In the genomic region with DNA sequence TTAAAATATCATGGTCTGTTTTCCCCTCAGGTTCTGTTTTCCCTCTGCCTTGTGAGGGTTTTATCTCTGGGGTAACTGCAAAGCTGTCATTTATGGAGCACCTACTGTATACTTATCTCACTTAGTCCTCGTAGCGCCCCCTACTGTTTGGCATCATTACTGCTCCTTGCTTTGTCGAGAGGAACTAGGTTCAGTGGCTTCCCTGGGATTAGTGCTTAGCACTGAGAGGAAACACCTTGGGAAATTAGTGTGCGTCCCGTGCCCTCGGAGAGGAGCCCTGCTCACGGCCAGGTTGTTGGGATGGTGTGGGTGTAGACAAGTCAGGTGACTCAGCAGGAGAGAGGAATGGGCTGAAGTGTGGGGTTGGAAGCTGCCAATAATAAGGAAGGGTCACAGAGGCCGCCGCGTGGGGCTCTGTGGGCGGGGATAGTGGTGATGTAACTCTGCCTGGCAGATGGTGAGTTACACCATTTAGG, we compare ENCODE assay signal across 9 mouse cellular contexts. TPM values are rescaled to one million over a fixed set of nuclear protein-coding genes. Genes with fewer than 3 reads are reported as not detected.
DNase-seq lines count a peak whose midpoint lies in the region; ATAC-seq and TF ChIP-seq lines count a peak whose summit lies in the region.
"Had no signal": no experiment of that assay in that cellular context is flagged by ENCODE, and none has a peak within 500 bp of the region (broad histone marks: within the 10 kb centered on the region; RNA-seq: fewer than 3 reads in every experiment).

No protein-coding gene starts in this region.

- intact Hi-C loops in heart, postnatal 14 days (cut with DNase I): no loop called here
- intact Hi-C loops in gastrocnemius, postnatal 36 days (cut with DNase I): loop anchor here (5.0 kb wide), 1 partner anchor 55 kb away; a partner anchor contains a TSS

- peaks cover 61% of the 10 kb centered on the region for H3K4me1 ChIP-seq in bone marrow macrophage, adult 2 months (ENCODE audit: control insufficient read depth, insufficient read depth, low read length)
- H3K4me1 ChIP-seq in liver, embryonic 16.5 days (ENCODE audit: control insufficient read depth, low read depth, low read length): peaks cover 12% of the 10 kb centered on the region

- no peaks in the 10 kb centered on the region for H3K36me3 ChIP-seq in liver, embryonic 16.5 days (ENCODE audit: control insufficient read depth, insufficient read depth)
- H3K36me3 ChIP-seq: midbrain, embryonic 12.5 days had no signal

- H3K27ac ChIP-seq in bone marrow macrophage, adult 2 months (ENCODE audit: insufficient read depth, low read depth, low read length): peak overlapping the region; percentile 46; the same call in 1 of the 2 replicates
- peak overlapping the region; percentile 32; the same call in 1 of the 2 replicates for H3K27ac ChIP-seq in liver, embryonic 16.5 days (ENCODE audit: low read length)

- 9% methylated on average over 11 of the region's 11 CpGs for WGBS in liver, embryonic 16.5 days (ENCODE audit: insufficient replicate concordance)

- DNase-seq in cerebellum, postnatal 10 days: peak; percentile 73 to 80
- DNase-seq in cerebellum, postnatal 4 days (ENCODE audit: low spot score in 2 of 2): no peak
- peak; percentile 58 for DNase-seq in 3T3-L1 (ENCODE audit: low read depth, low spot score)
- DNase-seq in heart, postnatal 14 days: peak; percentile 68 to 73
- DNase-seq in spleen, adult 12 weeks (ENCODE audit: low spot score): peak; percentile 34
- DNase-seq in gastrocnemius, postnatal 36 days: no peak

- TF ChIP-seq CTCF in bone marrow macrophage, adult 2 months (IDR thresholded peaks at IDR 0.05; ENCODE audit: low read depth, low read length): peak; percentile 35; the same call in 1 of the 2 replicates

- no peak overlapping the region for H3K9ac ChIP-seq in liver, embryonic 16.5 days (ENCODE audit: low read depth, low read length)
- H3K9ac ChIP-seq: midbrain, embryonic 12.5 days had no signal

- H3K27me3 ChIP-seq in liver, embryonic 16.5 days (ENCODE audit: control insufficient read depth, insufficient read depth, low read depth, low read length): no peaks in the 10 kb centered on the region
- H3K27me3 ChIP-seq: midbrain, embryonic 12.5 days had no signal

- no peaks in the 10 kb centered on the region for H3K9me3 ChIP-seq in liver, embryonic 16.5 days (replicated peaks; ENCODE audit: control insufficient read depth, low read length)
- H3K9me3 ChIP-seq: midbrain, embryonic 12.5 days had no signal

- peak overlapping the region; percentile 59 for H3K4me3 ChIP-seq in bone marrow macrophage, adult 2 months (ENCODE audit: insufficient read depth, low read length)
- H3K4me3 ChIP-seq in liver, embryonic 16.5 days (ENCODE audit: low read depth, low read length): peak overlapping the region; percentile 33
- H3K4me3 ChIP-seq: midbrain, embryonic 12.5 days had no signal

- TF ChIP-seq POLR2A in bone marrow macrophage, adult 2 months (IDR thresholded peaks at IDR 0.05; ENCODE audit: borderline replicate concordance, low read depth, low read length): no peak

- ATAC-seq in liver, embryonic 16.5 days (ENCODE audit: low read depth): peak; percentile 66

- H3K4me2 ChIP-seq in liver, embryonic 16.5 days (ENCODE audit: low read depth, low read length): peak overlapping the region; percentile 44
- H3K4me2 ChIP-seq: midbrain, embryonic 12.5 days had no signal

RNA-seq across cellular contexts. Expression of a gene that starts 54.9 kb away (rescaled TPM):
- 51.5 and 61.1 TPM in 2 replicates for polyA plus RNA-seq in bone marrow macrophage, adult 2 months (2012; ENCODE audit: insufficient read depth, insufficient read length, missing spikeins)
- total RNA-seq in heart, postnatal 14 days (2021): 100 to 1,000 TPM; 323 to 335 TPM
- polyA plus RNA-seq in liver, embryonic 16.5 days (2015; fragmentation: Nextera tagmentation; extraction: Ambion mirVana): 3.8 and 5.2 TPM in 2 replicates
- total RNA-seq in gastrocnemius, postnatal 36 days (2021): 100 to 1,000 TPM; 182 to 188 TPM

Comparison
In these comparisons a context has a peak if more than half of its experiments do, and no peak if none do; other contexts are left out.
1. DNase-seq: peak in cerebellum, postnatal 10 days (2 of 2), 3T3-L1 (single experiment), heart, postnatal 14 days (2 of 2) and spleen, adult 12 weeks (single experiment); none in cerebellum, postnatal 4 days (0 of 2) and gastrocnemius, postnatal 36 days (0 of 2).